Mouse (Mus musculus): ENCODE results near the gene Cfap61. TPM values are rescaled to one million over a fixed set of nuclear protein-coding genes. Genes with fewer than 3 reads are reported as not detected.
A peak's percentile ranks its signal among the peaks of the same experiment; 100 is the strongest.
"Not testable (repeated sequence)": the region's sequence is repeated elsewhere in the genome, so short reads cannot be mapped to it uniquely, and the experiment has no call there.

The Cfap61 gene
- polyA plus RNA-seq, 2 experiments, result not detected

DNA sequence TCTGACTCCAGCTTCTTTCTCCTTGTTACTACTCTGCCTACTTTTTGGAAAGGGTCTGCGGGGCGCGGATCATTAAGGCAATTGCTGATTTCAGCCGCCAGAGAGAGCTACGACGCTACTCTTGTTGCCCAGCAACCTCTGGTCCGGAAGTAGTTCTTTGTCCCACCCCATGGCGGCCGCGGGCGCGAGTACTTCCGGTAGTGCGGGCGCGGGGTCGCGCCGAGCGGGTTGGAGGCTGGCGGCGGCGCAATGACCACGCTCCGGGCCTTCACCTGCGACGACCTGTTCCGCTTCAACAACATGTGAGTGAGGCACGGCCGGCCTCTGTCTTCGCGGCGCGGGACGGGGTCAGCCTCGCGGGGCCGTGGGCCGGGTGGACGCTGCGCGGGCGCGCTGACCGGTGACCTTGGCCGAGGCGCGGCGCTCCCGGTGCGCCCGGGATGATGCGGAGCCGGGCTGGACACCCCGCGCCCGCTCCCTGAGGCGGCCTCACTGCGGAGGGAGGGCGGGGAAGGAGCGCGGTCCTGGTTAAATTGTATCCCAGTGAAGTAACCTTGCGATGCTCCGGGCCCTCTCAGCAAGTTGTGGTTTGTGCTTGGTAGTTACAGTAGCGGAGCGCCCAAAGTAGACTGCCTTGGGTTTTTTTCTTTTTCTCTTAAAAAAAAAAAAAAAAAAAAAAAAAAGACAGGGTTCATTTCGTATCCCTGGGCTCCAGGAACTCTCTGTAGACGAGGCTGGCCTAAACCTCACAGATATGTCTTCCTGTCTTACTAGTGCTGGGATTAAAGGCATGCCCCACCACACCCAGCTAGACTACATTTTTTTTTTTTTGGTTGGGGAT, 31.3 kb upstream of the Cfap61 start:
- H3K9me3 ChIP-seq (ENCODE audit: control insufficient read depth, low read length), result no peaks in the 10 kb centered on the region
- peak overlapping the region; percentile 58 for H3K27ac ChIP-seq
- ATAC-seq (ENCODE audit: insufficient read depth) (peak; percentile 93), DNase-seq (ENCODE audit: low read depth in 3 of 3, low spot score in 3 of 3) (peak; percentile 65 to 71 (median 68))
- H3K9ac ChIP-seq (replicated peaks), result peak overlapping the region; percentile 92
- no peaks in the 10 kb centered on the region for H3K27me3 ChIP-seq (ENCODE audit: control insufficient read depth, insufficient read depth, low read length)
- TF ChIP-seq CTCF (IDR thresholded peaks at IDR 0.05; ENCODE audit: low read depth) (peak; percentile 66), EP300 (IDR thresholded peaks at IDR 0.05; ENCODE audit: low read depth) (no peak)
- H3K36me3 ChIP-seq (replicated peaks; ENCODE audit: control insufficient read depth, insufficient read depth, low read depth), result peaks cover 4% of the 10 kb centered on the region
- peak overlapping the region; percentile 96 to 97 for H3K4me3 ChIP-seq (ENCODE audit: insufficient read depth in 1 of 2, low read depth in 2 of 2, low read length in 2 of 2)
- peak overlapping the region; percentile 84 for H3K4me2 ChIP-seq (ENCODE audit: low read depth)
- under 1% methylated on average over 68 of the region's 68 CpGs for WGBS (ENCODE audit: insufficient replicate concordance)
- peaks cover 3 to 10% of the 10 kb centered on the region in 2 experiments for H3K4me1 ChIP-seq (replicated peaks; ENCODE audit: control insufficient read depth in 2 of 2, insufficient read depth in 2 of 2, low read length in 1 of 2)

DNA sequence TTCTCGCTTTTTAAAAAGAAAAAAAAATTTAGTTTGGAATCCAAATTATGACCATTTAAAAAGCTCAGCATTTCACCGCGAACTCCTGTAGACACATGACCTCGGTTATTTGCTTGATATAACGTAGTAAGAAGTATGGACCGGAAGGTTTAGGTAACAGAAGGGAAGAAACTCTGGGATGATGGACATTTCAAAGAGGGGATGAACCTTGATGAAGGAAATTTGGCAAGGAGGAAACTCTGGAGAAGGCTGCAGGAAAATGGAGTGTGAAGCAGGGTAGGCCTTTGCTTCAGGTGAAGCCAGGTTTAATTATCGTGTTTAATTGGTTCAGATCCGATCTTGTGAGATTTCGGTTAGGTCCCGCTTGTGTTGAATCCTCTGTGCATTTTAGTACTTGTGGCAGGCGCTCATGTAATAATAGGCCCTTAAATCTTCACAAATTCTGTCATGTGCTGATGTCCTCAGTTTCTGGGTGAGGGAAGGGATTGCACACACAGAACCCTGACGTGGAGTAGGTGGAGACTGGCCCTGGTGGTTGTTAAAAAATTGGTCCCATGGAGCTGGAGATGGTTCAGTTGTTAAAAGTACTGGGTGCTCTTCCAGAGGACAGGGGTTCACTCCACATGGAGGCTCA, 30.5 kb upstream of the Cfap61 start:
- ATAC-seq (ENCODE audit: insufficient read depth) (no peak), DNase-seq (ENCODE audit: low read depth in 3 of 3, low spot score in 3 of 3) (no peak)
- Histone ChIP-seq H3K9me3 (ENCODE audit: control insufficient read depth, low read length) (no peaks in the 10 kb centered on the region), H3K9ac (replicated peaks) (peak overlapping the region; percentile 92), H3K4me1 (replicated peaks; ENCODE audit: control insufficient read depth in 2 of 2, insufficient read depth in 2 of 2, low read length in 1 of 2) (peaks cover 3 to 10% of the 10 kb centered on the region in 2 experiments), H3K27ac (no peak overlapping the region), H3K27me3 (ENCODE audit: control insufficient read depth, insufficient read depth, low read length) (no peaks in the 10 kb centered on the region), H3K36me3 (replicated peaks; ENCODE audit: control insufficient read depth, insufficient read depth, low read depth) (peaks cover 8% of the 10 kb centered on the region), H3K4me3 (ENCODE audit: insufficient read depth in 1 of 2, low read depth in 2 of 2, low read length in 2 of 2) (peak overlapping the region; percentile 96 to 97), H3K4me2 (ENCODE audit: low read depth) (peak overlapping the region; percentile 84)
- no peak for TF ChIP-seq CTCF (IDR thresholded peaks at IDR 0.05; ENCODE audit: low read depth)
- no peak for TF ChIP-seq EP300 (IDR thresholded peaks at IDR 0.05; ENCODE audit: low read depth)
- WGBS (ENCODE audit: insufficient replicate concordance), result 24% methylated on average over 12 of the region's 12 CpGs

DNA sequence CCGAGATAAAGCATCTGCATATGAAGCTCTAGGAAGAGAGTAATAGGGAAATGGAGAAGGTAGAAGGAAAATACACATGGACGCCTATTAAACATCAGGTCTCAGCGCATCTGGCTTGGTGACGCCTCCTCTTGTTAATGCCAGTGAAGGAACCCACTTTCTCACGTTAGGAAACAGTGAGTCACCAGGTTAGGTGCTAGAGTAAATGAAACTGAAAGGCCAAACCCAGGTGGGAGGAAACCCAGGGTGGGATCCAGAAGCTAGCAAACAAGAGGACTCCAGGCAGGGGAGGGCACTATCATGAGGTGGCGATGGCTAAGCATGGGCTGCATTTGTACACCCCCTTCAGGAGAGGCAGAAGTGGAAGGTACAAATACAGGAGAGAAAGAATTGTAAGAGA, 29.4 kb upstream of the Cfap61 start:
- DNase-seq (ENCODE audit: low read depth in 3 of 3, low spot score in 3 of 3) (no peak), ATAC-seq (ENCODE audit: insufficient read depth) (no peak)
- TF ChIP-seq EP300 (IDR thresholded peaks at IDR 0.05; ENCODE audit: low read depth) (no peak), CTCF (IDR thresholded peaks at IDR 0.05; ENCODE audit: low read depth) (no peak)
- Histone ChIP-seq H3K9me3 (ENCODE audit: control insufficient read depth, low read length) (no peaks in the 10 kb centered on the region), H3K27me3 (ENCODE audit: control insufficient read depth, insufficient read depth, low read length) (no peaks in the 10 kb centered on the region), H3K4me3 (ENCODE audit: insufficient read depth in 1 of 2, low read depth in 2 of 2, low read length in 2 of 2) (no peak overlapping the region), H3K27ac (no peak overlapping the region), H3K9ac (replicated peaks) (no peak overlapping the region), H3K4me1 (replicated peaks; ENCODE audit: control insufficient read depth in 2 of 2, insufficient read depth in 2 of 2, low read length in 1 of 2) (peaks cover 3 to 10% of the 10 kb centered on the region in 2 experiments), H3K4me2 (ENCODE audit: low read depth) (no peak overlapping the region), H3K36me3 (replicated peaks; ENCODE audit: control insufficient read depth, insufficient read depth, low read depth) (peaks cover 12% of the 10 kb centered on the region)
- 68% methylated on average over 6 of the region's 6 CpGs for WGBS (ENCODE audit: insufficient replicate concordance)

DNA sequence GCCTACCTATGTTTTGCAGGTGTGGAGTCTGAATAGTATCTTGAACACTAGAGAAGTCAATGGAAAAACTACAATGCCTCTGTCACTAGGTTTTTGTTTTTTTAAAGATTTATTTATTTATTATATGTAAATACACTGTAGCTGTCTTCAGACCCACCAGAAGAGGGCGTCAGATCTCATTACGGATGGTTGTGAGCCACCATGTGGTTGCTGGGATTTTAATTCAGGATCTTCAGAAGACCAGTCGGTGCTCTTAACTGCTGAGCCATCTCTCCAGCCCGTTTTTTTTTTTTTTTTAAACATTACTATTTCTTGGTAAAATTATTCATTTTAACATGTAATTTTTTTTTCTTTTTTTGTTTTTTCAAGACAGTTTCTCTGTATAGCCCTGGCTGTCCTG, 28.7 kb upstream of the Cfap61 start:
- H3K27me3 ChIP-seq (ENCODE audit: control insufficient read depth, insufficient read depth, low read length); H3K4me2 ChIP-seq (ENCODE audit: low read depth); H3K9me3 ChIP-seq (ENCODE audit: control insufficient read depth, low read length); H3K9ac ChIP-seq (replicated peaks); DNase-seq (ENCODE audit: low read depth in 3 of 3, low spot score in 3 of 3); H3K4me3 ChIP-seq (ENCODE audit: insufficient read depth in 1 of 2, low read depth in 2 of 2, low read length in 2 of 2); H3K27ac ChIP-seq; ATAC-seq (ENCODE audit: insufficient read depth): not testable (repeated sequence)
- Histone ChIP-seq H3K36me3 (replicated peaks; ENCODE audit: control insufficient read depth, insufficient read depth, low read depth) (peaks cover 19% of the 10 kb centered on the region), H3K4me1 (replicated peaks; ENCODE audit: control insufficient read depth in 2 of 2, insufficient read depth in 2 of 2, low read length in 1 of 2) (peaks cover 3 to 10% of the 10 kb centered on the region in 2 experiments)
- WGBS (ENCODE audit: insufficient replicate concordance), result 23% methylated on average over 4 of the region's 4 CpGs
- peak; percentile 30; the same call in 1 of the 2 replicates for TF ChIP-seq CTCF (IDR thresholded peaks at IDR 0.05; ENCODE audit: low read depth)

DNA sequence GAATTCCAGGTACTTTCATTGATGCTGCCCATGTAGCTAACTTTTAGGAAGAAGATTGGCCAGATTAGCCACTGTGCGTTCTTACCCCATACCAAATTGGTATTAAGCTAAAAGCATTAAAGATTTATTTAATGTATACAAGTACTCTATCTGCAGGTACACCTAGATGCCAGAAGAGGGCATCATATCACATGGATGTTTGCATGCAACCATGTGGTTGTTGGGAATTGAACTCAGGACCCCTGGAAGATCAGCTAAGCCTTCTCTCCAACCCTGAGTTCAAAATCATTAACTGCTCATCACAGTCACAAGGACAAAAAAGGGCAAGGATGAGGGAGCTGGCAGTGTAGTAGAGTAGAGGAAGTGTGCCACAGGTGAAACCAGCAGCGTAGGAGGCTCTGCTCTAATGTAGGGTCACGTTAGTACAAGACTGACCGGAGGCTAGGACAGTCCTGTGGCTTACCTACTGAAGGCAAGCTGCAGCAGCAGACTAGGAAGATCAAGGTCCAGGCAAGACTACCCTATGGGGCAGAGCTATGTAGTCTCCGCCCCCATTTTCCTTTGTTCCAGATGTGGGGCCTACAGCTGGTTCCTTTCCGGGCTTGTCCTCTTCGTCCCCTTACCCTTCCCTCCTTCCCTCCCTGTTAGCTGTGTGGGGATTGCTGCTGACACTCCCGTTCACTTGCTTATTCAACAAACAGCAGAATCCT, 13.5 kb upstream of the Cfap61 start:
- Histone ChIP-seq H3K9me3 (ENCODE audit: control insufficient read depth, low read length) (no peaks in the 10 kb centered on the region), H3K36me3 (replicated peaks; ENCODE audit: control insufficient read depth, insufficient read depth, low read depth) (peaks cover 49% of the 10 kb centered on the region), H3K4me3 (ENCODE audit: insufficient read depth in 1 of 2, low read depth in 2 of 2, low read length in 2 of 2) (no peak overlapping the region), H3K4me1 (replicated peaks; ENCODE audit: control insufficient read depth in 2 of 2, insufficient read depth in 2 of 2, low read length in 1 of 2) (no peaks in the 10 kb centered on the region), H3K27ac (no peak overlapping the region), H3K4me2 (ENCODE audit: low read depth) (no peak overlapping the region), H3K27me3 (ENCODE audit: control insufficient read depth, insufficient read depth, low read length) (no peaks in the 10 kb centered on the region), H3K9ac (replicated peaks) (no peak overlapping the region)
- TF ChIP-seq CTCF (IDR thresholded peaks at IDR 0.05; ENCODE audit: low read depth), result no peak
- no peak for TF ChIP-seq EP300 (IDR thresholded peaks at IDR 0.05; ENCODE audit: low read depth)
- ATAC-seq (ENCODE audit: insufficient read depth) (no peak), DNase-seq (ENCODE audit: low read depth in 3 of 3, low spot score in 3 of 3) (no peak)
- WGBS (ENCODE audit: insufficient replicate concordance), result 82% methylated on average over 8 of the region's 8 CpGs
